Mouse (Mus musculus) E14TG2a.4 (cell line): ENCODE results near the gene Ssbp2.
A peak's percentile ranks its signal among the peaks of the same experiment; 100 is the strongest.

ENCODE experiments used
- CTCF ChIP-seq: conservative IDR thresholded peaks from 2 replicates; pipeline ENCODE4 v1.5.1; 2014; ENCODE audit warnings: low read length
- POU5F1 ChIP-seq: IDR thresholded peaks from 2 replicates; pipeline ENCODE4 v1.6.1; 2014; ENCODE audit warnings: low read length, borderline replicate concordance

- TF ChIP-seq CTCF (peak; percentile 77), POU5F1 (no peak)
Measured at GRCm38 (mm10) chr13:91697011-91697410, 236.9 kb downstream of the Ssbp2 start.
